Mouse (Mus musculus): ENCODE measurements around the gene Sntb2. TPM values are rescaled to one million over a fixed set of nuclear protein-coding genes. Genes with fewer than 3 reads are reported as not detected.

Gene Sntb2
- total and polyA plus RNA-seq, 3 experiments = 0.86 to 2.3 (median 1.3) TPM

- in situ Hi-C loops (cut with MboI; ENCODE audit: low pct_ligation_motif_present, low pct_unique_long_range_greater_than_20kb, low sequenced_read_pairs) (no loop called here), dilution Hi-C loops (cut with MboI; ENCODE audit: extremely low pct_ligation_motif_present, extremely low pct_unique_long_range_greater_than_20kb, low sequenced_read_pairs) (no loop called here)
- Histone ChIP-seq H3K9ac (ENCODE audit: insufficient read depth, low read depth) (no peak overlapping the region), H3K27ac (ENCODE audit: insufficient read depth, low read depth) (no peak overlapping the region), H3K79me2 (replicated peaks; ENCODE audit: control insufficient read depth, extremely low read depth, insufficient read depth, poor library complexity, severe bottlenecking) (no peaks in the 10 kb centered on the region), H3K27me3 (replicated peaks) (no peaks in the 10 kb centered on the region), H3K4me1 (ENCODE audit: control insufficient read depth in 1 of 2, insufficient read depth in 2 of 2) (no peaks in the 10 kb centered on the region), H3K9me3 (replicated peaks; ENCODE audit: low read length) (no peaks in the 10 kb centered on the region), H3K4me3 (replicated peaks in 1 of 3; ENCODE audit: low read depth in 2 of 3, low read length in 2 of 3, poor library complexity in 1 of 3) (no peak overlapping the region), H3K36me3 (replicated peaks in 1 of 2; ENCODE audit: control insufficient read depth in 1 of 2, insufficient read depth in 1 of 2, low read length in 1 of 2) (peaks cover 4% of the 10 kb centered on the region in 2 experiments), H3K4me2 (ENCODE audit: insufficient read depth, low read depth, poor library complexity, severe bottlenecking) (no peak overlapping the region)
- TF ChIP-seq CTCF (conservative IDR thresholded peaks at IDR 0.05 in 1 of 2, IDR thresholded peaks at IDR 0.05 in 1 of 2; ENCODE audit: low read depth in 2 of 2, low read length in 2 of 2) (no peak), EP300 (IDR thresholded peaks at IDR 0.05; ENCODE audit: low read length) (no peak), NELFE (IDR thresholded peaks at IDR 0.05; ENCODE audit: low read depth, low read length) (no peak), GABPA (IDR thresholded peaks at IDR 0.05; ENCODE audit: insufficient replicate concordance, low read depth, low read length) (no peak), PAX5 (IDR thresholded peaks at IDR 0.05; ENCODE audit: low read length) (no peak), MEF2A (IDR thresholded peaks at IDR 0.05; ENCODE audit: borderline replicate concordance, low read depth, low read length) (no peak), POLR2AphosphoS2 (IDR thresholded peaks at IDR 0.05; ENCODE audit: low read depth, low read length) (no peak), POLR2A (IDR thresholded peaks at IDR 0.05; ENCODE audit: low read depth, low read length) (no peak), RAD21 (IDR thresholded peaks at IDR 0.05; ENCODE audit: low read depth, low read length) (no peak), MAFK (IDR thresholded peaks at IDR 0.05; ENCODE audit: insufficient replicate concordance, low read length) (no peak), ZNF384 (IDR thresholded peaks at IDR 0.05; ENCODE audit: low read depth, low read length) (no peak), UBTF (IDR thresholded peaks at IDR 0.05; ENCODE audit: low read depth, low read length) (no peak), BHLHE40 (IDR thresholded peaks at IDR 0.05; ENCODE audit: low read depth, low read length) (no peak), CHD2 (IDR thresholded peaks at IDR 0.05; ENCODE audit: low read length) (no peak), TCF12 (IDR thresholded peaks at IDR 0.05; ENCODE audit: low read depth, low read length) (no peak), NRF1 (IDR thresholded peaks at IDR 0.05; ENCODE audit: low read depth, low read length) (no peak), USF2 (conservative IDR thresholded peaks at IDR 0.05; ENCODE audit: low read depth, low read length) (no peak), JUN (IDR thresholded peaks at IDR 0.05; ENCODE audit: insufficient read depth, low read depth, low read length) (no peak), IRF4 (IDR thresholded peaks at IDR 0.05; ENCODE audit: low read depth, low read length) (no peak)
- DNase-seq (ENCODE audit: extremely low read depth) = no peak
Measured at GRCm38 (mm10) chr8:106987557-106987956, 52.0 kb downstream of the Sntb2 start.

DNA sequence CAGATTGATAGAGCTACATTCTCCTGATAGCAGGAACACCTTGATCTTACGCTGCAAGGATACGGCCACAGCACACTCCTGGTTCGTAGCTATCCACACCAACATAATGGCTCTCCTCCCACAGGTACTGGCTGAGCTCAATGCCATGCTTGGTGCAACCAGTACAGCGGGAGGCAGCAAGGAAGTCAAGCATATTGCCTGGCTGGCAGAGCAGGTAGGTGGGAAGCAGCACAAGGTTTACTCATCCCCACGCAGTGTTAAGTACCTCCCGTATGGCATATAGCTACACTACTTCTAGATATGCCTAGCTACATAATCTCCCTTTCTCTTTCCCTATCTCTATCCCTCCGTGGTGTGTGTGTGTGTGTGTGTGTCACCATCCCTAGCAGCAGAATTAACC lies 55.8 kb downstream of the Sntb2 start:
- Histone ChIP-seq H3K9me3 (replicated peaks; ENCODE audit: low read length) (no peaks in the 10 kb centered on the region), H3K79me2 (replicated peaks; ENCODE audit: control insufficient read depth, extremely low read depth, insufficient read depth, poor library complexity, severe bottlenecking) (no peaks in the 10 kb centered on the region), H3K4me2 (ENCODE audit: insufficient read depth, low read depth, poor library complexity, severe bottlenecking) (no peak overlapping the region), H3K27ac (ENCODE audit: insufficient read depth, low read depth) (no peak overlapping the region), H3K4me3 (replicated peaks in 1 of 3; ENCODE audit: low read depth in 2 of 3, low read length in 2 of 3, poor library complexity in 1 of 3) (no peak overlapping the region), H3K36me3 (replicated peaks in 1 of 2; ENCODE audit: control insufficient read depth in 1 of 2, insufficient read depth in 1 of 2, low read length in 1 of 2) (peaks cover 4% of the 10 kb centered on the region in 2 experiments), H3K9ac (ENCODE audit: insufficient read depth, low read depth) (no peak overlapping the region), H3K27me3 (replicated peaks) (no peaks in the 10 kb centered on the region), H3K4me1 (ENCODE audit: control insufficient read depth in 1 of 2, insufficient read depth in 2 of 2) (no peaks in the 10 kb centered on the region)
- TF ChIP-seq TBP (conservative IDR thresholded peaks at IDR 0.05; ENCODE audit: low read depth, low read length) = no peak
- no peak for TF ChIP-seq MEF2A (IDR thresholded peaks at IDR 0.05; ENCODE audit: borderline replicate concordance, low read depth, low read length)
- no peak for TF ChIP-seq ZNF384 (IDR thresholded peaks at IDR 0.05; ENCODE audit: low read depth, low read length)
- TF ChIP-seq ZKSCAN1 (IDR thresholded peaks at IDR 0.05; ENCODE audit: borderline replicate concordance, low read depth, low read length) = no peak
- no peak for TF ChIP-seq RCOR1 (conservative IDR thresholded peaks at IDR 0.05; ENCODE audit: low read depth, low read length)
- TF ChIP-seq MAFK (IDR thresholded peaks at IDR 0.05; ENCODE audit: insufficient replicate concordance, low read length) = no peak
- no peak for TF ChIP-seq CHD1 (IDR thresholded peaks at IDR 0.05; ENCODE audit: low read depth, low read length)
- no peak for TF ChIP-seq MAX (IDR thresholded peaks at IDR 0.05; ENCODE audit: low read length)
- no peak for TF ChIP-seq EP300 (IDR thresholded peaks at IDR 0.05; ENCODE audit: low read length)
- TF ChIP-seq KAT2A (IDR thresholded peaks at IDR 0.05; ENCODE audit: insufficient replicate concordance, low read length) = no peak
- TF ChIP-seq JUN (IDR thresholded peaks at IDR 0.05; ENCODE audit: insufficient read depth, low read depth, low read length) = no peak
- TF ChIP-seq UBTF (IDR thresholded peaks at IDR 0.05; ENCODE audit: low read depth, low read length) = no peak
- no peak for TF ChIP-seq USF1 (IDR thresholded peaks at IDR 0.05; ENCODE audit: low read depth, low read length)
- no peak for TF ChIP-seq NRF1 (IDR thresholded peaks at IDR 0.05; ENCODE audit: low read depth, low read length)
- in situ Hi-C loops (cut with MboI; ENCODE audit: low pct_ligation_motif_present, low pct_unique_long_range_greater_than_20kb, low sequenced_read_pairs) (no loop called here), dilution Hi-C loops (cut with MboI; ENCODE audit: extremely low pct_ligation_motif_present, extremely low pct_unique_long_range_greater_than_20kb, low sequenced_read_pairs) (no loop called here)
- DNase-seq (ENCODE audit: extremely low read depth) = no peak

All from CH12.LX (cell line).